Mouse (Mus musculus) megakaryocyte, embryonic 14.5 days (primary cell): Measurements from ENCODE around the gene Krtap4-8.

Experiments
- FLI1 ChIP-seq: IDR thresholded peaks from 2 replicates; pipeline ENCODE4 v1.6.1; 2012; ENCODE audit warnings: low read length, inconsistent platforms, mixed read lengths
- GATA1 ChIP-seq: IDR thresholded peaks from 3 replicates; pipeline ENCODE4 v1.6.1; 2012; ENCODE audit warnings: mixed read lengths, low read length, inconsistent platforms, borderline replicate concordance

DNA sequence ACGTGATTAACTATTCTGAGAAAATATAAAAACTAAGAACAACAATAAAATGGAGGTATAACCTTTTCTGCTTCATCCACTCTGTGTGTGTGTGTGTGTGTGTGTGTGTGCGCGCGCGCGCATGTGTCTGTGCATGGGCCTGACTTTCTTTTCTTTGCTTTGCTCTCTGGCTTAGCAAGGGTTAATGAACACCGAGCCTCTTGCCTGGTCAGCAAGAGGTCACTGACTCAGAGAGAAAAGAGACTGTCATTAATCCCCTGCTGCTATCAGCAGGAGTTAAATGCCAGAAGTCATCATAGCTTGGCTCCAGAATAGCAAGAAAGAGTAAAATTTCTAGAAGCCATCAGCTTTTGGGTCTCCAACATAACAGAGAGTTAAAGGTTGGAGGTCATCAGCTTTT lies 2.1 kb downstream of the Krtap4-8 start:
- TF ChIP-seq GATA1: no peak
- no peak for TF ChIP-seq FLI1
